Mouse (Mus musculus): Measurements from ENCODE around the gene Suox.
A peak's percentile ranks its signal among the peaks of the same experiment; 100 is the strongest.
"Not testable (repeated sequence)": the region's sequence is repeated elsewhere in the genome, so short reads cannot be mapped to it uniquely, and the experiment has no call there.

Suox gene

GRCm38 (mm10) chr10:128673763-128674468 lies at the start of gene Suox:
TSS of gene Suox (minus strand) at chr10:128674073.
- DNase-seq (ENCODE audit: low spot score), result peak; percentile 81

- peak; percentile 47 for DNase-seq (ENCODE audit: low spot score)
Observed at GRCm38 (mm10) chr10:128715559-128716537, 42.0 kb upstream of the Suox start.

- not testable (repeated sequence) for DNase-seq (ENCODE audit: low spot score)
Observed at GRCm38 (mm10) chr10:128711318-128711717, 37.4 kb upstream of the Suox start.

GRCm38 (mm10) chr10:128705317-128705693 lies 31.4 kb upstream of the Suox start:
- no peak for DNase-seq (ENCODE audit: low spot score)

GRCm38 (mm10) chr10:128704491-128705316 lies 30.8 kb upstream of the Suox start, which contains the start of gene Cdk2:
TSS of gene Cdk2 (minus strand) at chr10:128705031.
- DNase-seq (ENCODE audit: low spot score), result peak; percentile 94

GRCm38 (mm10) chr10:128703895-128704294 lies 30.0 kb upstream of the Suox start, which contains the start of gene Pmel:
TSS of gene Pmel (plus strand) at chr10:128704195.
- DNase-seq (ENCODE audit: low spot score), result no peak

GRCm38 (mm10) chr10:128702328-128703007 lies 28.6 kb upstream of the Suox start:
- DNase-seq (ENCODE audit: low spot score), result no peak

- DNase-seq (ENCODE audit: low spot score), result no peak
Observed at GRCm38 (mm10) chr10:128700712-128701111, 26.8 kb upstream of the Suox start.

GRCm38 (mm10) chr10:128699611-128700010 lies 25.7 kb upstream of the Suox start:
- DNase-seq (ENCODE audit: low spot score), result no peak

- no peak for DNase-seq (ENCODE audit: low spot score)
Observed at GRCm38 (mm10) chr10:128699006-128699405, 25.1 kb upstream of the Suox start.

- no peak for DNase-seq (ENCODE audit: low spot score)
Observed at GRCm38 (mm10) chr10:128697072-128697725, 23.3 kb upstream of the Suox start.

- DNase-seq (ENCODE audit: low spot score), result peak; percentile 99
Observed at GRCm38 (mm10) chr10:128695992-128696807, 22.3 kb upstream of the Suox start, which contains the start of gene Rab5b. TSS of gene Rab5b (minus strand) at chr10:128696264.

GRCm38 (mm10) chr10:128695411-128695991 lies 21.6 kb upstream of the Suox start:
- DNase-seq (ENCODE audit: low spot score), result no peak

GRCm38 (mm10) chr10:128674469-128675008 lies 666 bp upstream of the Suox start:
- DNase-seq (ENCODE audit: low spot score), result peak; percentile 61

- no peak for DNase-seq (ENCODE audit: low spot score)
Observed at GRCm38 (mm10) chr10:128671148-128671547, 2.7 kb downstream of the Suox start.

- DNase-seq (ENCODE audit: low spot score), result peak; percentile 58
Observed at GRCm38 (mm10) chr10:128668790-128669672, 4.8 kb downstream of the Suox start.

GRCm38 (mm10) chr10:128665806-128666205 lies 8.1 kb downstream of the Suox start:
- no peak for DNase-seq (ENCODE audit: low spot score)

GRCm38 (mm10) chr10:128665307-128665706 lies 8.6 kb downstream of the Suox start:
- no peak for DNase-seq (ENCODE audit: low spot score)
